Mouse (Mus musculus) common myeloid progenitor, adult 5-6 weeks (primary cell): Measurements from ENCODE around the gene Adm2. TPM values are rescaled to one million over a fixed set of nuclear protein-coding genes. Genes with fewer than 3 reads are reported as not detected.

Experiments used
- ATAC-seq: replicated peaks from 2 replicates; pipeline ENCODE4 v1.8.0; 2016; ENCODE audit warnings: low read depth, mild to moderate bottlenecking, moderate TSS enrichment, inconsistent platforms; ENCODE audit not compliant: poor library complexity, severe bottlenecking
- total RNA-seq: library from RNA; stranded (forward); fragments of 200-1000, 187-1606 nt; gene quantifications from 2 replicates; pipeline ENCODE4 v1.2.3, GENCODE M21; 2017

Gene Adm2
- total RNA-seq, 1 experiment from 2014 or later = not detected

DNA sequence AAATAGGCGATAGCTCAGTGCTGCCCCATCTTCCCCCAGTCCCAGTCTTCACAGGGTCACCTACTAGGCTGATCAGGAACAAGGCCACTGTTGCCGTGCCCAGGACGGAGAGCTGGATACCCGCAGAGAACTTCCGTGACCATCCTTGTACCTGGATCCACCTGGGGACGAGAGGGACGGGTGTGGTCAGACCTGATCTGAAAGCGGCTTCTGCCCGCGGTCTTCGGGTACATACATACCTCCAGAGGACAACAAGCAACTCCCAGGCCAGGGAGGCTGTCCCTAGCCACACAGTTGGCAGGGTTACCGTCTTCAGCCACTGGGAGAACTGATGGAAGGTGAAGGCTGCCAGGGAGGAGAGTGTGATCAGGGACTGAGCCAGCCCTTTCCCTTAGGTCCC, 30.3 kb downstream of the Adm2 start:
- no peak for ATAC-seq

DNA sequence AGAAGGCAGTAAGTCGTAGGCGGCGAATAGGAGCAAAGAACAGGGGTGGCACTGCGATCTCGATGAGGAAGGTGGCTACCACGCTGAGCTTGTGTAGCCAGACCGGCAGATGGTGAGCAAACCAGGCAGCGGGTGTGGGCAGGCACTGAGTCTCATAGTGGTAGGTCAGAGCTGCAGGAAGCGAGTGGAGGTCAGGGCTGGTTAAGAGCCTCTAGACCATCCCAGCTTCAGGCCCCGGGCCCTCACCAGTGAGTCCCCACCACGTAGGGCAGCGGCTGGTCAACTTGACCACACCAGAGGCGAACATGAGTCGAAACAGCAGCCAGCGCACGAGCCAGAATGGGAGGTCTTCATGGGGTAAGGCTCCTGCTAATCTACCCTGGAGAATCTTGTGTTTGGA, 31.3 kb downstream of the Adm2 start:
- no peak for ATAC-seq

- no peak for ATAC-seq
These were observed 31.9 kb downstream of the Adm2 start for GRCm38 (mm10) chr15:89354455-89354854.

DNA sequence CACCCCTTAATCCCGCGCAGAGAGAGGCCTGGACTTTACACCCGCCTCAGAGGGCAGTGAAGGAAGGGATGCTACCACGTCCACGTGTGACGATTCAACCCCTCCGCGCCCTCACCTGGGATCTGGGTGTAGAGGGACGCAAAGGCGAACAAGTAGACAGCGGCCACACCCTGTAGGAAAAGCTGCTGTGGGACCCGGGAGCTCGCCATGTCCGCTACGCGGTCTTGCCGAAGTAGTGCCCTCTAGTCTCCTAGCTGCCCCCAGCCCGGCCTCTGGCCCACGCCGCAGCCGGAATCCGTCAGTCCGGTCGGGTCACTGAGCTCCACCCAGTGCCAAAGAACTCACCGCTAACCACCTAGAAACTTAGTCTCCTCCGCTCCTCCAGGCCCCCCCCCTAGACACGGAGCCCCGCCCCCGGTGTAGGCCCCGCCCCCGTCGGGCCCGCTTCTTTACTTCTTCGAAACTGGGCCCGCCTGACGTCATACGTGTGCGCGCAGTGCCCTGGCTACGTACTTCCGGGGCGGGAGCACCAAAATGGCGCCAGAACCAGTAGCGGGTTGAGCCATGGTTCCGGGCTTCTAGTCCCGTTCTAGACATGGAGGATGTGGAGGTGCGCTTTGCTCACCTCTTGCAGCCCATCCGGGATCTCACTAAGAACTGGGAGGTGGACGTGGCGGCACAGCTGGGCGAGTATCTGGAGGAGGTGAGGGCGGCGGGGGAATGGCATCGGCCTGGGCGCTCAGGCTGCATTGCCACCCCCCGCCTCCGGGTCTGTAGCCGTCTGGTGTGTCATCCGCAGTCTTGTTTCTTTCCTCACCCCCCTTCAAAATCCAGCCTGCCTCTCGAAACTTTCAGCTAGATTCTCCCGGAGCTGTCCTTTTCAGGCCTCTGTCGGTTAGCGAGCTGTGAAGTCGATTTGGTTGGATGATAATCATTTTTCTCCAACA, 33.0 kb downstream of the Adm2 start, which contains the start of the genes Lmf2 and Ncaph2:
Lmf2 (minus strand) TSS at position 419 of the 947 bp plus-strand sequence.
Ncaph2 (plus strand) TSS at position 479 of the 947 bp plus-strand sequence.
- peak; percentile 85 for ATAC-seq

- peak; percentile 72 for ATAC-seq
These were observed 33.9 kb downstream of the Adm2 start for GRCm38 (mm10) chr15:89356372-89356771.

GRCm38 (mm10) chr15:89358784-89359183, 36.3 kb downstream of the Adm2 start:
- no peak for ATAC-seq

DNA sequence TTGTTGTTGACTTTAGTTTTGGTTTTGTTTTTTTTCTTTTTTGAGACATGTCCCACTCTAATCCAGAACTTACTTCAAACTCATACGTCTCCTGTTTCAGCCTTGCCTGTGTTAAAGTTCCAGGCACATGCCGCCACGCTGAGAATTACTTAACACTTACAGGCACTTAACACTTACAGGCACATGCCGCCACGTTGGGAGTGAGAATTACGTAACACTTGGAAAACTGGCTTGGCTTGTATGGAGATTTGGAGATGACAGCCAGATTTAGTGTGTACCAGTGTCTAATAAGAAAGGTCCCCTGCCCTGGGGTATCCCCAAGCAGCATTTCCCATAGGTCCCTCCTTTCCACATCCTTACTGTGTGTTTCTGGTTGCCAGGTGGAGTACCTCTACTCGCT, 40.5 kb downstream of the Adm2 start:
- ATAC-seq = no peak

GRCm38 (mm10) chr15:89365141-89365551, 42.6 kb downstream of the Adm2 start:
- no peak for ATAC-seq

DNA sequence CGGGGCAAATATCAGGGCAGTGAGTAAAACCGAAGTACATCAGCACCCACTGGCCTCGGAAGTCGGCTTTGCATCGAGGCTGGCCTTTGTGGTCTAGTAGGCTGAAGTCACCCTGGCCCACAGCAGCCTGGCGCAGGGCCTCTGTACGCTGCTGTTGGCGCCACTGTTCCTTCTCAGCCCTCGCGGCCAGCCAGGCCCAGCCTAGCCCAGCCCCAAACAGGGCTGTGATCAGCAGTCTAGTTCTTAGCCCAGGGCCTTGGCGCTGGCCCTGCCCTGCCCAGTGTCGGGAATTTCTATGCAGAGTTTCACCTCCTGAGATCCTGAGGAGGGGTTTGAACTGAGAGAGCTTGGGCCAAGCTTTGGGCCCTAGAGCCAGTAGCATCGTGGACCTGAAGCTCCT, 49.5 kb downstream of the Adm2 start:
- no peak for ATAC-seq

DNA sequence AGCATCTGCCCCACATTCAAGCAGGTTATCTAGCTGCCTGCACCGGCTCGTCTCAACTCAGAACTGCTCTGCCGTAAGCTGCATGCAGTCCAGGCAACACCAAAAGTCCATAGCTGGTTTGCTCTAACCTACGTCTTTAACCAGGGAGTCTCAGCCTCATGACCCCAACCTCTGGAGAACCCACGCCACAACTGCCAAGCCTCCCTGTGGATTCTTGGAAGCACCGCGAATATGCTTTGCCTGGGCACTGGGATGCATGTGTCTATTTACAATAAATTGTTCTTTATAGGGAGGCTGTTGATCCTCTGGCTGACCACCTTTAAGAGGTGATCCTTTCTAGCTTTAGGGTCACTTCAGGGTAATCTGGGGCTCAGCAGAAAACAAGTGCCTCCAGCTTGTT, 50.0 kb downstream of the Adm2 start:
- ATAC-seq = no peak

- peak; percentile 69 for ATAC-seq
These were observed 50.7 kb downstream of the Adm2 start for GRCm38 (mm10) chr15:89373027-89373761.

GRCm38 (mm10) chr15:89373762-89374248, 51.3 kb downstream of the Adm2 start, which contains the start of gene Sco2:
TSS of gene Sco2 (minus strand) at chr15:89373846.
- peak; percentile 51 for ATAC-seq

Other genes with a start within 250 kb of the Adm2 start
- 16.5 and 20.5 TPM in 2 replicates for gene Trabd, start 247.6 kb upstream of the Adm2 start, total RNA-seq
- 11.2 and 14.2 TPM in 2 replicates for gene Selenoo, start 233.6 kb upstream of the Adm2 start, total RNA-seq
- gene Tubgcp6, start 199.6 kb upstream of the Adm2 start, total RNA-seq = 14.6 and 21.7 TPM in 2 replicates
- 15.7 and 18.0 TPM in 2 replicates for gene Hdac10, start 194.0 kb upstream of the Adm2 start, total RNA-seq
- not detected in 2 replicates for gene Mapk12, start 182.0 kb upstream of the Adm2 start, total RNA-seq
- 0.50 and 0.73 TPM in 2 replicates for gene Mapk11, start 173.1 kb upstream of the Adm2 start, total RNA-seq
- gene Plxnb2, start 141.9 kb upstream of the Adm2 start, total RNA-seq = 20.2 and 29.2 TPM in 2 replicates
- gene Dennd6b, start 126.2 kb upstream of the Adm2 start, total RNA-seq = 1.6 and 2.3 TPM in 2 replicates
- gene Ppp6r2, start 111.2 kb upstream of the Adm2 start, total RNA-seq = 15.6 and 22.7 TPM in 2 replicates
- 43.3 and 53.7 TPM in 2 replicates for gene Sbf1, start 7.4 kb upstream of the Adm2 start, total RNA-seq
- gene Miox, start 11.7 kb downstream of the Adm2 start, total RNA-seq = not detected in 2 replicates
- gene Lmf2, start 32.9 kb downstream of the Adm2 start, total RNA-seq = 13.9 and 14.4 TPM in 2 replicates
- 81.4 and 106 TPM in 2 replicates for gene Ncaph2, start 33.0 kb downstream of the Adm2 start, total RNA-seq
- gene Sco2, start 51.1 kb downstream of the Adm2 start, total RNA-seq = 21.8 and 23.0 TPM in 2 replicates
- 0.68 and 0.78 TPM in 2 replicates for gene Tymp, start 54.3 kb downstream of the Adm2 start, total RNA-seq
- 2.9 and 3.0 TPM in 2 replicates for gene Odf3b, start 56.6 kb downstream of the Adm2 start, total RNA-seq
- gene Klhdc7b, start 62.2 kb downstream of the Adm2 start, total RNA-seq = not detected in 2 replicates
- not detected in 2 replicates for gene Syce3, start 87.8 kb downstream of the Adm2 start, total RNA-seq
- 2.6 TPM in 1 of 2 replicates, not detected in the other for gene Cpt1b, start 103.1 kb downstream of the Adm2 start, total RNA-seq
- gene C730034F03Rik, start 106.9 kb downstream of the Adm2 start, total RNA-seq = 3.9 and 7.0 TPM in 2 replicates
- 0.29 and 0.46 TPM in 2 replicates for gene Gm44502, start 107.0 kb downstream of the Adm2 start, total RNA-seq
- gene Chkb, start 107.2 kb downstream of the Adm2 start, total RNA-seq = 11.7 and 15.9 TPM in 2 replicates
- gene Mapk8ip2, start 131.2 kb downstream of the Adm2 start, total RNA-seq = not detected in 2 replicates
- 9.4 and 12.9 TPM in 2 replicates for gene Arsa, start 154.7 kb downstream of the Adm2 start, total RNA-seq
- gene Shank3, start 176.9 kb downstream of the Adm2 start, total RNA-seq = 10.2 and 14.9 TPM in 2 replicates
- not detected in 2 replicates for gene Acr, start 245.6 kb downstream of the Adm2 start, total RNA-seq